Mouse (Mus musculus) adrenal gland, adult 18-20 months (tissue): ENCODE results near the gene Tm6sf2. TPM values are rescaled to one million over a fixed set of nuclear protein-coding genes. Genes with fewer than 3 reads are reported as not detected.

ENCODE experiments used
- microRNA-seq, 2 experiments: library from miRNA; unstranded; fragments of <30 nt; microRNA quantifications; one replicate each; pipeline ENCODE4 v1.2.0; 2021; ENCODE audit warnings: borderline number of aligned reads in 2 of 2
- total RNA-seq, 2 experiments: library from RNA; stranded (reverse); gene quantifications; 1 replicate in 1 of 2; 2 replicates in 1 of 2; pipeline ENCODE4 v1.2.3; 2021

Tm6sf2 gene
- total RNA-seq, 2 experiments from 2014 or later, result 0.83 to 1.1 TPM

Small RNA genes lying within 50 kb of the gene (microRNA-seq; reads per million reads assigned to microRNA genes)
- gene Mir7066, result 0 reads per million in 2 experiments

Other genes with a start within 250 kb of the Tm6sf2 start
- gene Pbx4, start 240.4 kb upstream of the Tm6sf2 start, total RNA-seq, result 1 to 10 TPM; 1.2 to 1.3 TPM
- gene Cilp2, start 185.2 kb upstream of the Tm6sf2 start, total RNA-seq, result under 1 TPM; 0.06 to 0.10 TPM
- under 1 TPM; 0.51 to 0.60 TPM for gene Tssk6, start 170.7 kb upstream of the Tm6sf2 start, total RNA-seq
- gene Ndufa13, start 170.4 kb upstream of the Tm6sf2 start, total RNA-seq, result 100 to 1,000 TPM; 176 to 210 TPM
- 1 to 10 TPM; 2.2 to 3.1 TPM for gene Yjefn3, start 170.2 kb upstream of the Tm6sf2 start, total RNA-seq
- 100 to 1,000 TPM; 102 to 111 TPM for gene Gatad2a, start 76.5 kb upstream of the Tm6sf2 start, total RNA-seq
- gene Mau2, start 30.2 kb upstream of the Tm6sf2 start, total RNA-seq, result 10 to 100 TPM; 48.8 to 55.7 TPM
- gene Sugp1, start 30.1 kb upstream of the Tm6sf2 start, total RNA-seq, result 10 to 100 TPM; 25.8 to 27.9 TPM
- gene Hapln4, start 10.5 kb downstream of the Tm6sf2 start, total RNA-seq, result 1 to 10 TPM in 1 of 2 experiments, under 1 TPM in 1; 0.83 to 3.0 TPM
- 1 to 10 TPM in 1 of 2 experiments, under 1 TPM in 1; 0.13 to 2.6 TPM for gene Ncan, start 47.9 kb downstream of the Tm6sf2 start, total RNA-seq
- 10 to 100 TPM; 19.0 to 24.0 TPM for gene Nr2c2ap, start 58.4 kb downstream of the Tm6sf2 start, total RNA-seq
- 10 to 100 TPM; 13.0 to 17.4 TPM for gene Rfxank, start 66.2 kb downstream of the Tm6sf2 start, total RNA-seq
- gene Borcs8, start 66.6 kb downstream of the Tm6sf2 start, total RNA-seq, result 10 to 100 TPM; 54.8 to 59.2 TPM
- gene Mef2b, start 66.8 kb downstream of the Tm6sf2 start, total RNA-seq, result under 1 TPM; 0.48 to 0.99 TPM
- gene Tmem161a, start 99.4 kb downstream of the Tm6sf2 start, total RNA-seq, result 10 to 100 TPM; 68.0 to 84.2 TPM
- 10 to 100 TPM; 34.0 to 41.4 TPM for gene Slc25a42, start 139.4 kb downstream of the Tm6sf2 start, total RNA-seq
- gene Sugp2, start 161.3 kb downstream of the Tm6sf2 start, total RNA-seq, result 10 to 100 TPM; 31.4 to 33.7 TPM
- gene Armc6, start 161.5 kb downstream of the Tm6sf2 start, total RNA-seq, result 10 to 100 TPM; 10.9 to 13.6 TPM
- 10 to 100 TPM; 18.5 to 19.8 TPM for gene Homer3, start 209.9 kb downstream of the Tm6sf2 start, total RNA-seq
- 10 to 100 TPM; 63.9 to 70.5 TPM for gene Ddx49, start 229.6 kb downstream of the Tm6sf2 start, total RNA-seq
- 100 to 1,000 TPM; 185 to 205 TPM for gene Cope, start 229.6 kb downstream of the Tm6sf2 start, total RNA-seq
- 1 to 10 TPM; 2.0 to 2.5 TPM for gene Cers1, start 242.9 kb downstream of the Tm6sf2 start, total RNA-seq